ENCODE assay signal across 27 mouse cellular contexts in the genomic region with DNA sequence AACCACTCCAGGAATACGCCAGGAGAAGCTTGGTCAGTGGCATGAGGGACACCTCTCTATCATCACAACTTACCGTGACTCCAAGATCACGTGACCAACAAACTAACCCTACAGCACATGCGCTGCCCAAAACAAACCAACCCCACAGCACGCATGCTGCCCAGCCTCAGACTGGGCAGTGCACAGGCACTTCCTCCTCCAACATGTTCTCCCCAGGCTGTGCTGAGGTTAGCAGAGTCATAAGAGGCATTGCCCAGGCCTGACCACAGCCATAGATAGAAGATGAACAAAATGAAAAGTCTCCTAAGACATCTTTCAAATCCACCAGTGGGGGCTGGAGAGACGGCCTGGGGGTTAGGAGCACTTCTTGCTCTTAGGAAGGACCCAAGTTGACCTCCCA.
"Had no signal": no experiment of that assay in that cellular context is flagged by ENCODE, and none has a peak within 500 bp of the region (broad histone marks: within the 10 kb centered on the region; RNA-seq: fewer than 3 reads in every experiment).

No protein-coding gene starts in this region.

- H3K27me3 ChIP-seq: heart, embryonic 13.5 days; heart, embryonic 15.5 days; hindbrain, embryonic 12.5 days; intestine, embryonic 15.5 days; limb, embryonic 13.5 days; limb, embryonic 15.5 days; liver, embryonic 12.5 days had no signal

- H3K9ac ChIP-seq: heart, embryonic 13.5 days; heart, embryonic 15.5 days; hindbrain, embryonic 12.5 days; hindbrain, embryonic 14.5 days; intestine, embryonic 15.5 days; limb, embryonic 13.5 days; limb, embryonic 15.5 days; liver, embryonic 12.5 days had no signal

- ATAC-seq: hindbrain, embryonic 16.5 days; inflammation-experienced regulatory T-cells, adult 6 months; intestine, embryonic 15.5 days; intestine, postnatal 0 days; liver, embryonic 12.5 days had no signal

- H3K9me3 ChIP-seq: heart, embryonic 13.5 days; heart, embryonic 15.5 days; hindbrain, embryonic 10.5 days; hindbrain, embryonic 12.5 days; intestine, embryonic 15.5 days; limb, embryonic 13.5 days; limb, embryonic 15.5 days; liver, embryonic 12.5 days had no signal

- H3K27ac ChIP-seq: gastrocnemius, adult 2 months; heart, adult 2 months; heart, embryonic 13.5 days; heart, embryonic 15.5 days; hindbrain, embryonic 10.5 days; hindbrain, embryonic 12.5 days; hindbrain, embryonic 14.5 days; intestine, embryonic 15.5 days; kidney, postnatal 0 days; limb, embryonic 13.5 days; limb, embryonic 15.5 days; liver, embryonic 12.5 days had no signal

- H3K4me3 ChIP-seq: gastrocnemius, adult 2 months; heart, adult 2 months; heart, embryonic 13.5 days; heart, embryonic 15.5 days; hindbrain, embryonic 10.5 days; hindbrain, embryonic 12.5 days; intestine, embryonic 15.5 days; limb, embryonic 13.5 days; limb, embryonic 15.5 days; liver, embryonic 12.5 days had no signal

- DNase-seq: gastrocnemius, adult 2 months; gastrocnemius, postnatal 10 days; gastrocnemius, postnatal 25 days; heart, adult 2 months; heart, postnatal 14 days; heart, postnatal 4 days; kidney, adult 18-20 months; kidney, adult 8-10 months; kidney, postnatal 14 days; kidney, postnatal 36 days; layer of hippocampus, adult 9-11 months; layer of hippocampus, postnatal 36 days; left cerebral cortex, postnatal 4 days had no signal

- H3K4me1 ChIP-seq: heart, embryonic 13.5 days; heart, embryonic 15.5 days; hindbrain, embryonic 12.5 days; intestine, embryonic 15.5 days; limb, embryonic 13.5 days had no signal

- H3K4me2 ChIP-seq: heart, embryonic 11.5 days; heart, embryonic 13.5 days; heart, embryonic 15.5 days; hindbrain, embryonic 12.5 days; hindbrain, embryonic 14.5 days; intestine, embryonic 15.5 days; limb, embryonic 13.5 days; limb, embryonic 15.5 days; liver, embryonic 12.5 days had no signal

- H3K36me3 ChIP-seq: heart, embryonic 13.5 days; heart, embryonic 15.5 days; hindbrain, embryonic 10.5 days; hindbrain, embryonic 12.5 days; intestine, embryonic 15.5 days; limb, embryonic 13.5 days; limb, embryonic 15.5 days; liver, embryonic 12.5 days had no signal
